Comparison of ENCODE assay signal across 14 mouse cellular contexts in genomic region chr10:81501863-81502262, GRCm38 (mm10). TPM values are rescaled to one million over a fixed set of nuclear protein-coding genes. Genes with fewer than 3 reads are reported as not detected.
"Had no signal": no experiment of that assay in that cellular context is flagged by ENCODE, and none has a peak within 500 bp of the region (broad histone marks: within the 10 kb centered on the region; RNA-seq: fewer than 3 reads in every experiment).

No protein-coding gene starts in this region.

- H3K27ac ChIP-seq: heart, embryonic 13.5 days; heart, embryonic 15.5 days; hindbrain, embryonic 13.5 days; hindbrain, embryonic 15.5 days; hindbrain, postnatal 0 days; intestine, embryonic 15.5 days; kidney, embryonic 15.5 days; kidney, postnatal 0 days; limb, embryonic 13.5 days; limb, embryonic 15.5 days; liver, embryonic 12.5 days; liver, embryonic 14.5 days had no signal

- DNase-seq: layer of hippocampus, adult 9-11 months had no signal

- H3K4me1 ChIP-seq: limb, embryonic 13.5 days had no signal

- H3K4me3 ChIP-seq: hindbrain, embryonic 13.5 days; liver, embryonic 12.5 days had no signal

RNA-seq across cellular contexts. Expression of gene Celf5, which starts 19.4 kb away (rescaled TPM):
- polyA plus RNA-seq: liver, adult 2 months had no signal
